Mouse (Mus musculus): ENCODE measurements around the gene Slc39a11.
A peak's percentile ranks its signal among the peaks of the same experiment; 100 is the strongest.

The Slc39a11 gene

DNA sequence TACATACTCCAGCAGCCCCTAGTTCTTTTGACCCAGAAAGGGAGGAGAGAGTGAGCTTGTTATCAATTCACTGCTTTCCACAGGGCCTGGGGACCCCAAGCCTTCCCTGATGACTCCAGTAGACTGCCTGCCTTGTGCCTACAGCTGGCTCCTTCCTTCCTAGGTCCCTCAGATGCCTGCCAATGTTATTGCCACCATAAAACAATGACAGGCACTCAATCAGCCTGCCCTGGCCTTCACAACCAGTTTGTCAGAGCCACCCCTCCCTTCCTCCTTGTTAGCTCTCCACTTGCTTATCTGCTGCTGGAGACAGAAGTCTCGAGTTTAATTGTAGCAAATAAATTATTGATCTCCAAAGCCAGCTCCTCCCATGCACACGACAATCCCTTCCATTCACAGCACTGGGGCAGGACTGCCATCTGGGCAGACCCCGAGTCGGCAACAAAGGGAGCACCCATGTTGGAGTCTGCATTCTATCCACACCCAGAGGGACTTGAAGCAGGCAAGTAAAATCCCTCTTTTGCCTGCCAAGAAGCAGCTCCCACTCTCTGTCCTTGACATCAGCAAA is 426.0 kb downstream of the Slc39a11 start:
- DNase-seq, result no peak

- DNase-seq, result no peak
Observed at GRCm38 (mm10) chr11:113221267-113222195, 428.3 kb downstream of the Slc39a11 start.

DNA sequence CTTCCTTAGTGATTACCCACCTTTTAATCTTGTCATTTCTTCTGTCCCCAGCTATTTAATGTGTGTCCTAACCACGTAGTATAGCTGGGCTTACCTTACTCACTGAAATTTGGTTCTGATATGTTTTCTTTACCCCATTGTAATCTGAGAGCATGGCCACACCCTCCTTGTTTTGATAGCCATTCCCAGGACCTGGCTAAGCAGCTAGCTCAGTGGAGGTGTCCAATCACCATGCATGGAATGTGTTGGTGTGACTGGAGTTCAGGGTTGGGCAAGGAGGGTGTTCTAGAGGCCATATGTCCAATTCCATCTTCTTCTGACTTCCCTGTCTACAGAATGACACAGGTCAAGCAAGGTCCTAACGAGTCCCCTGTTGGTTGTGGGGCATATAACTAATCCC is 429.2 kb downstream of the Slc39a11 start:
- no peak for DNase-seq

DNA sequence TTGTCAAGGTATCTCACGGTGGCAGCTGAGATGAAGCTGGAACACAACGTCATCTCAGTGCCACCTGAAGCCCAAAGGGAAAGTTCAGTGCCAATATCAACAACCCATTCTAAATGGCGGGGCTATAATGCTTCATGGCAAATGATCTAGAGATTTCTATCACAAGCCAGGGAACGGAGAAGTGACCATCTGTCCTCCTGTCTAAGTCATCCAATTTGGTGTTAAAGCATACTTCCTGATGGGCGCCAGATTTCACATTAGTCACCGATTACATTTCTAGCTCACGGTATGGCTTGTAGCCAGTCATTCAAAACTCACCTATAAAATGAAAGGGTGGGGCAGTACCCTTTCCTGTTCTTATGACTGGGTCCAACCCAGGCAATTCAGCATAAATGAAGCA is 435.1 kb downstream of the Slc39a11 start:
- peak; percentile 47 to 75 for DNase-seq

GRCm38 (mm10) chr11:113212390-113213025 is 437.4 kb downstream of the Slc39a11 start:
- no peak for DNase-seq

GRCm38 (mm10) chr11:113209220-113209878 is 440.5 kb downstream of the Slc39a11 start:
- peak; percentile 60 to 62 for DNase-seq

DNA sequence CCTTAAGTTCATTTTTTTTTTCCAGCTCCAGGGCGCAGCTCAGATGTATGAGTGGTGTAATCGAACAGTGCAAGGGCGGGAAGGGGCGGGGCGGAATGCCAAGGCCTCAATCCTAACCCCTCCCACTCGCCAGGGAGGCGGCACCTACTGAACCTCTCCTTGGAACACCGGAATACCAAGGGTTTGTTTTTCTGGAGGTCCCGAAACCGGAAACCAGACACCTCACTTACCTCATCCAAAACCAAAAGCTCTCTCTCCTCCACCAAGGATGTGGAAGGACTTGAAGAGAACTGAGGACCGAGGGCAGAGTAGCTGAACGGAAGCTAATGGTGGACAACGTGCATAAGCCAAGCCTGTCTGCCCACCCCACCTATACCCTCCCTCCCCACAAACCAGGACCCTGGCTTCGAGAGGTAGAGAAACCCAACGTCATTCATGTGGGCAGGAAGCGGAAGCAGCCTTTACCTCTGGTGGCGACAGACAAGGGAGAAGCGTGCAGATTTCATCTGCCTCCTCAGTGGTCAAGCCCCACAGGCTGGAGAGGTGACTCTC is 441.3 kb downstream of the Slc39a11 start:
- no peak for DNase-seq

DNA sequence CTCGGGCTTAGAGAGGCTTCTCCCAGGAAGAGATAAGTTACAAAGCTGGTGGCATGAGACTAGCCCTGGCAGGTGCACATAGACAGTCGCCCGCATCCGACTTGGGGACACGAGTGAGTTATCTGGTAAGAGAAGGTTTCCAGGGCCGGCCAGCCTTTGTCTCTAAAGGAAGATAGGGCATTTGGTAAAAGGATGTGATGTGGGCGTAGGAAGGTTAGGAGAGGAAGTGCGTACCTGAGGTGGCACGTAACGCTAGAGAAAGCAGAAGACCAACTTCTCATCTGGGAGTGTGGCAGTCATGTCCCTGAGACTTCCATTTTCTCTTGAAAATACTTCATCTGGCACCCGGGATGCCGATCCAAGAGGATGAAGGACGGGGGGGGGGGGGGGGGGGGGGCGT is 441.9 kb downstream of the Slc39a11 start:
- DNase-seq, result no peak

- peak in 1 of 2 experiments; percentile 62 for DNase-seq
Observed at GRCm38 (mm10) chr11:113206099-113206498, 443.8 kb downstream of the Slc39a11 start.

- no peak for DNase-seq
Observed at GRCm38 (mm10) chr11:113203008-113203407, 446.9 kb downstream of the Slc39a11 start.

- peak; percentile 88 to 93 for DNase-seq
Observed at GRCm38 (mm10) chr11:113201470-113201997, 448.3 kb downstream of the Slc39a11 start.

GRCm38 (mm10) chr11:113200901-113201300 is 449.0 kb downstream of the Slc39a11 start:
- DNase-seq, result peak; percentile 53 to 57

DNA sequence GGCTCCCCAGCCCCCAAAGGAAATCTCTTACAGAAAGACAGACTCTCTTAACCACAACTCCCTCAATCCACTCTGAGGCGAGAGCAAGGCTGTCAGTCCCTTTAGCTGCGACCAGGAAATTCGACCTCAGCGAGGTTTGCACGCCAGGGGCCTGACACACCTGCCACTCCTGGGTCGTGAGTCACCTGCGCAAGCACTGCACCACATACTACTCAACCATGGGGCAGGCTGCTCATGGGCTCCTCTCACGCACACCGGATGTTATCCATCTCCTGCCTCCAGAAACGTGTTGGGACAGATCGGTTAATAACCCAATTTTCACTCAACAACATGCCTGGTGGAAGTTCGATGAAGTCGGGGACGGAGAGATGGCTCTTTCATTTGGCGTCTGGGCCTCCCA is 451.3 kb downstream of the Slc39a11 start:
- DNase-seq, result no peak

DNA sequence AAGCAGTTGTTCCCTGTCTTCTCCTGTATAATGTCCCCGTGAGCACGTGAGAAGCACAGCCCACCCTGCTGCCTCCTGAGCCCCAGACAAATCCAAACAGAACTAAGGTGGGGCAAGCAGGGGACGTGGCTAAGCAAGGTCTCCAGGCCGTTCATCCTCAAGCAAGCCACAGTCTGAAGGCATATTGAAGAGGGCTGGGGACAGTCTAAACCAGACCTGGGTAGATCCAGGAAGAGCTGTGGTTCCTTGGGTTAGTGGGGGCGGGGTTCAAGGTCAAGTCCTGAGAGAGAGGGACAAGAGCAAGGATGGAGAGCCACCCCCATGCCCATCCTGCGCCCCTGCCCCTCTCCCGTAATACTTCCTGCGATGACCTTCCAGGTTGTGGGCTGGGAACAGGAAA is 452.3 kb downstream of the Slc39a11 start:
- DNase-seq, result no peak

DNA sequence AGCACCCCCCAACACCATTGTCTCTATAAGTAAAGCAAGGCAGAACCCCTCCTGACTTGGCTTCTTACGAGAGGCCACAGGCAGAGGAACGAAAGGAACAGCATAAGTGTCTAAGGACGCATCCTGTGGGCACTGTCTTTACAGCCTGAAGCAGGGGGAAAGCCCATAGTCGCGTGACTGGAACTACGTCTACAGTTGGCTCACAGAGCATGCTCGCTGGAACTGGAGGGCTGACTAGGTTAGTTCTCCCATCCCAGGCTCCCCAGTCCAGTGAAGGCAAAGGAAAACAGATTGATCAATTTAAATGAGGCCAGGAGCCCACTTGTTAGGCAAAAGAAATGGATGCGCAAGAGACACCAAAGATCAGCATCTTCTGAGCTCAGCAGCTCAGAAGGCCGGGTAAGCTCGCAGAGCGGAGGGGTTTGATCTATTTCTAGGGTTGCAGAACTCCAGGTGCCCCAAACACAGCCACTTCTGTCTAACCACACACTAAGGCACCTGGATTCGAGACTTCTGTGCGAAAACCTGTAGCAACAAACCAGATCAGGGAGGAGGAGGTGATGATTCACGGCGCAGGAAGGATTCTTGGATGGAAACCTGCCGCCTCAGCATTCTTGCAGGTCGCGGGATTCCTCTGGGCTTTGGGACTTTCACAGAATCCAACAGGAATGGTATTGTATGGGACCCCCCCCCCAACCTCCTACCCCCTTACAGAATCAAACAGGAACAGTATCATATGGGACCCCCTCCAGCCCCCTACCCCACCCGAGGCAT is 453.5 kb downstream of the Slc39a11 start:
- DNase-seq, result no peak
